Mouse (Mus musculus) kidney, adult 2 months (tissue): ENCODE measurements around the gene Pak3. TPM values are rescaled to one million over a fixed set of nuclear protein-coding genes. Genes with fewer than 3 reads are reported as not detected.
A peak's percentile ranks its signal among the peaks of the same experiment; 100 is the strongest.

Experiments used
- DNase-seq: peaks from one replicate; pipeline ENCODE4 v3.0.0; 2021
- H3K27ac ChIP-seq: fragments of 200-500 bp; 2 replicates; pipeline ENCODE4 v1.5.1; 2012; ENCODE audit warnings: low read depth, low read length, control low read depth, inconsistent platforms; ENCODE audit not compliant: insufficient read depth
- H3K27me3 ChIP-seq: fragments of 200-500 bp; replicated peaks from 2 replicates; pipeline ENCODE4 v1.6.1; 2012; ENCODE audit warnings: mild to moderate bottlenecking, moderate library complexity, low read length, inconsistent platforms; ENCODE audit not compliant: control insufficient read depth, insufficient read depth
- H3K36me3 ChIP-seq: fragments of 200-500 bp; 2 replicates; pipeline ENCODE4 v1.6.1; 2012; ENCODE audit warnings: mild to moderate bottlenecking, moderate library complexity, low read length, inconsistent platforms; ENCODE audit not compliant: control insufficient read depth, insufficient read depth
- H3K4me1 ChIP-seq: fragments of 200-500 bp; 2 replicates; pipeline ENCODE4 v1.6.1; 2011; ENCODE audit warnings: low read length; ENCODE audit not compliant: control insufficient read depth, insufficient read depth
- H3K4me3 ChIP-seq: fragments of 200-500 bp; 2 replicates; pipeline ENCODE4 v1.5.1; 2011; ENCODE audit warnings: mild to moderate bottlenecking, low read depth, low read length, control low read depth; ENCODE audit not compliant: insufficient read depth
- CTCF ChIP-seq: fragments of 200-500 bp; conservative IDR thresholded peaks from 2 replicates; pipeline ENCODE4 v1.5.1; 2011; ENCODE audit warnings: low read depth, mild to moderate bottlenecking, control low read depth, low read length, moderate library complexity, mixed read lengths; ENCODE audit not compliant: insufficient read depth, insufficient read length
- POLR2A ChIP-seq: fragments of 200-500 bp; IDR thresholded peaks from one replicate; pipeline ENCODE4 v1.6.1; 2011; ENCODE audit warnings: low read depth, low read length, control low read depth
- WGBS: fragments of 180-500 bp; shearing (Covaris S2); methylation state at CpG from one replicate; pipeline ENCODE4 v1.1.7; 2018; 5-methylcytosine and 5-hydroxymethylcytosine counted together
- polyA plus RNA-seq: library from polyadenylated mRNA; depleted of rRNA; stranded (reverse); fragments of >200 nt; gene quantifications from 2 replicates; pipeline ENCODE4 v1.2.3, GENCODE M21; 2012

The Pak3 gene
- polyA plus RNA-seq, 1 experiment: 0.11 TPM

DNA sequence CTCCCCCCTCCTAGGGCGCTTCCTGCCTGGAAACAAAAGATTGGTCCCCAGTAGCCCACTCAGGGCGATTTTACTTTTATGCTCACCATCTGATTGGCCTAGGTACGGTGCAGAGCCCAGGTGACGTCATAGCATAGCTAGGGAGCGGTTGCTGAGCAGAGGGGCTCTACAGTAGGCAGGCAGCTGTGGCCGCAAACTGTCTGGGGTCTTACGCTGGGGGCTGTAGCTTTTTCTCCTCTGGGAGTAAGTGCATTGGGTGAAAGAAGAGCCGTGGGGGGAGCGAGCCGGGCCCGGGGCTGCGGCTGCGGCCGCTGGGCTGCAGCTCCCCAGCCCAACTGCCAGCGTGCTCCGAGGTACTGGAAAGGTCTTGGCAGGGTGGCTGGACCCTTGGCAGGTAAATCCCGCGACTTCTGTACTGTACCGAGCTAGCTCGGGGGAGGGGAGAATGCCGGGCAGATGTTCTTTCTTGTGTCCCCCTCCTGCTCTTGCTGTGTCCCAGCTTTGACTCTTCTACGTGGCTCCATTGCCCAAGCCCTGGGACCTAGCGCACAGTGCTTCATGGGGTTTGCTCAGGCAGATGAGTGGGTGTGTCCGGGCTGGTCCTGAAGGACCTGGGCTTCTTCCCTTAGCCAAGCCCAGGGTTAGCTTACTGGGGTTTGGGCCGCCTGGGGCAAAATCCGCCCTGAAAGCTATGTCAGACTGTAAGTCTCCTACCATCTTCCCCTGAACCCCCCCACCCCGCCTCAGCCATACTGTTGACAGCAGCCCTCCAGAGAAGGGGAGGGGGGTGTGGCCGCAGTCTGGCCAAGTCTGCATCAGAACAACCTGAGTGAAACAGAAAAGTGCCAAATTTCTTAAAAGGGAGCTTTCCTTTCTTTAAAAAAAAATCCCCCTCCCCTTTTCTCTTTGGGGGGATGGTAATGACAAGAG, 146.1 kb downstream of the Pak3 start:
- H3K27me3 ChIP-seq: no peaks in the 10 kb centered on the region
- H3K4me1 ChIP-seq: no peaks in the 10 kb centered on the region
- H3K27ac ChIP-seq: no peak overlapping the region
- peak overlapping the region; percentile 14 for H3K4me3 ChIP-seq
- no peak for DNase-seq
- TF ChIP-seq CTCF (no peak), POLR2A (no peak)
- 5% methylated on average over 25 of the region's 28 CpGs for WGBS
- H3K36me3 ChIP-seq: no peaks in the 10 kb centered on the region

DNA sequence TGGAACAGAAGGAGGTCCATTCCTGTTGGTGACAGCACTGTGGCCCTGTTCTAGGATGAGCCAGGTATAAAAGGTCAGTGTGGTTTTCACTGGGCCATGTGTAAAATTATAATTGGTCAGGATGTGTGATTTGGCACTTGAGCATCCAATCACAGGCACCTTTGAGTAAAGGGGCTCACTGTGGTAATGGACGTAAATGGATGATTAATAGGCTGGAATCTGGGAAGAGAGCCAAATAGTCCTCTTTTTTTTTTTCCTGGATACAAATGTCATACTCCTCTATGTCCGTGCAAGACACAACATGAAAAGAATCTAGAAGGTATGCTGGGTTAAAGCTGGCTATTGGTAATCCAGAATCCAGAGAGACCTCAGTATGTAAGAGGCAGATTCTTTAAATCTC, 147.4 kb downstream of the Pak3 start:
- 5% methylated on average over 2 of the region's 2 CpGs for WGBS

GRCm38 (mm10) chrX:143666991-143667390, 148.6 kb downstream of the Pak3 start:
- H3K4me1 ChIP-seq: no peaks in the 10 kb centered on the region
- no peaks in the 10 kb centered on the region for H3K27me3 ChIP-seq
- WGBS: 34% methylated on average over 4 of the region's 4 CpGs
- H3K4me3 ChIP-seq: no peak overlapping the region
- H3K27ac ChIP-seq: no peak overlapping the region
- no peak for DNase-seq
- H3K36me3 ChIP-seq: no peaks in the 10 kb centered on the region
- TF ChIP-seq POLR2A: no peak
- no peak for TF ChIP-seq CTCF

More for the DNA sequence above, 147.4 kb downstream of the Pak3 start:
- Histone ChIP-seq H3K4me3 (no peak overlapping the region), H3K4me1 (no peaks in the 10 kb centered on the region), H3K36me3 (no peaks in the 10 kb centered on the region), H3K27me3 (no peaks in the 10 kb centered on the region), H3K27ac (no peak overlapping the region)
- TF ChIP-seq CTCF (no peak), POLR2A (no peak)
- no peak for DNase-seq

GRCm38 (mm10) chrX:143668242-143668641, 149.9 kb downstream of the Pak3 start:
- WGBS: 53% methylated on average over 3 of the region's 3 CpGs
- no peak overlapping the region for H3K27ac ChIP-seq
- 0 out of 2 replicates have a peak, but pooled peaks have one; percentile 18 for TF ChIP-seq CTCF
- no peak for TF ChIP-seq POLR2A

DNA sequence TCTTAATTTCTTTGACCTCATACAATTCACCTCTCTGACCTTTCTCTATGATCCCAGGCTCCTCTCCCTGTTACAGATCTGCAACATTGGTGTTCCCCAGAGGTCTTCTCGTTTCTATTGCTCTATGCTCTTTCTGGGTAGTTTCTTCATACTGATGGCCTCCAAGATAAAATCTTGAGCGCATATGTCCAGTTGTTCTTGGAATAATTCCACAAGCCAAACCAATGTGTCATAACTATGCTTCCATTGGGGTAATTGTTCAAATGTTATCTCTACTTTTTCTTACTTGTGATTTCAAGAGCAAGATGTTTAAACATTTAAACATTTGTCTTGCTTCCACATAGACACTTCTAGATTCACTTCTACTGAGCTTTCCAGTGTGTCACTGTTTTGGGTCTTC, 160.2 kb downstream of the Pak3 start:
- 73% methylated on average over 2 of the region's 2 CpGs for WGBS
- Histone ChIP-seq H3K27me3 (no peaks in the 10 kb centered on the region), H3K36me3 (no peaks in the 10 kb centered on the region), H3K4me1 (no peaks in the 10 kb centered on the region), H3K27ac (no peak overlapping the region), H3K4me3 (no peak overlapping the region)
- TF ChIP-seq CTCF (no peak), POLR2A (no peak)
- DNase-seq: no peak

More at GRCm38 (mm10) chrX:143668242-143668641, 149.9 kb downstream of the Pak3 start:
- H3K4me3 ChIP-seq: no peak overlapping the region
- no peaks in the 10 kb centered on the region for H3K4me1 ChIP-seq
- DNase-seq: peak; percentile 26
- no peaks in the 10 kb centered on the region for H3K27me3 ChIP-seq
- no peaks in the 10 kb centered on the region for H3K36me3 ChIP-seq

GRCm38 (mm10) chrX:143722250-143722649, 203.9 kb downstream of the Pak3 start:
- no peak for TF ChIP-seq POLR2A
- no peak for TF ChIP-seq CTCF
- H3K4me1 ChIP-seq: no peaks in the 10 kb centered on the region
- no peak overlapping the region for H3K4me3 ChIP-seq
- no peak overlapping the region for H3K27ac ChIP-seq
- DNase-seq: no peak
- 67% methylated on average over 1 of the region's 1 CpGs for WGBS
- no peaks in the 10 kb centered on the region for H3K36me3 ChIP-seq
- H3K27me3 ChIP-seq: no peaks in the 10 kb centered on the region

GRCm38 (mm10) chrX:143725411-143725810, 207.0 kb downstream of the Pak3 start:
- Histone ChIP-seq H3K27me3 (no peaks in the 10 kb centered on the region), H3K4me1 (no peaks in the 10 kb centered on the region), H3K27ac (no peak overlapping the region), H3K4me3 (no peak overlapping the region), H3K36me3 (no peaks in the 10 kb centered on the region)
- TF ChIP-seq CTCF: no peak
- no peak for DNase-seq
- 88% methylated on average over 3 of the region's 3 CpGs for WGBS
